Mouse (Mus musculus): ENCODE data around the gene Apol6. TPM values are rescaled to one million over a fixed set of nuclear protein-coding genes. Genes with fewer than 3 reads are reported as not detected.
"Not testable (repeated sequence)": the region's sequence is repeated elsewhere in the genome, so short reads cannot be mapped to it uniquely, and the experiment has no call there.

Gene Apol6
- total RNA-seq, 2 experiments from 2014 or later = not detected

DNA sequence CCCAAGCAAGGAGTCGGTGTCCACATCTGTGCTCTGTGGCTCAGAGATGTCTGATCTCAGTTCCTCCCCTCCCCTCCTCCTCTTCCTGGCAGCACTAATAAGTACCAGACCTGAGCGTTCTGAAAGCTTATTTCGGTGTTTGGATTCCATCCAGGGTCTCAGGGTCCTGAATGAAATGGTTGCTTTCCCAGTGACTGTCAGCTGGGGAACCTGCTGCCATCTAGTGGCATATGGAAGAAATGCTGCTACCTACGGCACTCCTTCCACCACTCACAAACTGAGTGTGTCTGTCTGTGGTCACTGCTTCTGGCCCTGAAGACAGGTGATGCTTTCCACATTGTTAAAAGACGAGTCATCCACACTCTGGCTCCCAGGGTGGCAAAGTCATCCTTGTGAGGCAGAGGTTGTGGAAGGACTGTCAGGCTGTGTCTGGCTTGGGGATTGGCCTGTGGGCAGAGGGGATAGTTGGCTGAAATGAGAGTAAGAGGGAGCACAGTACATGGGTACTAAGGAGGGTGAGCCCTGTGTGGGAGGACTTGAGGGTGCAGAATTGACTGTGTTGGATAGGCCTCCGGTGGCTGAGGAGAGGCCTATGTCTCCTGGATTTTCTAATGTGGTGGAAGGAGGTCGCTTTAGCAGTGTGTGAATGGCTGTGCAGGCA, 15.1 kb upstream of the Apol6 start:
- DNase-seq = peak; percentile 66
- intact Hi-C loops (cut with DNase I) = no loop called here

- intact Hi-C loops (cut with DNase I) = no loop called here
These were observed 13.3 kb upstream of the Apol6 start for GRCm38 (mm10) chr15:77031271-77031670.

DNA sequence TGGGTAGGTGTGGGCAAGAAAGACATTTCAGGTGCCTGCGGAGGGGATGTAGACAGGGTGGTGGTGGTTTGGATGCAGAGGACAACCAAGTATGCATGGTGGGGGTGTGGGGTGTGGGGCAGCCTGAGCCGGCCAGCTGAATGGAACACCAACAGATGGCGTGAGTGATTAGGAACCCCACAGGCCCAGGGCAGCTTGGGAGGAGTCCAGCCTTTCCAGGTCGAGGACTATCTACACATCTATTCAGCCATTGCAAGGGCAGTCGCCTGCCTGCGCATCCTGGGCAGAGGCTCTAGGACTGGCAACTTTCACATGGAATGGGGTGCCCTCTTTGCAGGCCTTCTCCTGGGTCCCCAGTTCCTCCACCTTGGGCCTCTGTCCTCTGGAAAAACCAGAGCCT, 10.0 kb upstream of the Apol6 start:
- DNase-seq = peak; percentile 72
- intact Hi-C loops (cut with DNase I) = no loop called here

More at GRCm38 (mm10) chr15:77031271-77031670, 13.3 kb upstream of the Apol6 start:
- DNase-seq = no peak

GRCm38 (mm10) chr15:77035643-77036042, 8.9 kb upstream of the Apol6 start:
- intact Hi-C loops (cut with DNase I) = no loop called here
- no peak for DNase-seq

- intact Hi-C loops (cut with DNase I) = no loop called here
- peak; percentile 53 for DNase-seq
These were observed 8.1 kb upstream of the Apol6 start for GRCm38 (mm10) chr15:77036320-77036988.

GRCm38 (mm10) chr15:77036989-77037277, 7.6 kb upstream of the Apol6 start:
- no peak for DNase-seq
- intact Hi-C loops (cut with DNase I) = no loop called here

GRCm38 (mm10) chr15:77037278-77038161, 7.0 kb upstream of the Apol6 start:
- no peak for DNase-seq
- intact Hi-C loops (cut with DNase I) = no loop called here

DNA sequence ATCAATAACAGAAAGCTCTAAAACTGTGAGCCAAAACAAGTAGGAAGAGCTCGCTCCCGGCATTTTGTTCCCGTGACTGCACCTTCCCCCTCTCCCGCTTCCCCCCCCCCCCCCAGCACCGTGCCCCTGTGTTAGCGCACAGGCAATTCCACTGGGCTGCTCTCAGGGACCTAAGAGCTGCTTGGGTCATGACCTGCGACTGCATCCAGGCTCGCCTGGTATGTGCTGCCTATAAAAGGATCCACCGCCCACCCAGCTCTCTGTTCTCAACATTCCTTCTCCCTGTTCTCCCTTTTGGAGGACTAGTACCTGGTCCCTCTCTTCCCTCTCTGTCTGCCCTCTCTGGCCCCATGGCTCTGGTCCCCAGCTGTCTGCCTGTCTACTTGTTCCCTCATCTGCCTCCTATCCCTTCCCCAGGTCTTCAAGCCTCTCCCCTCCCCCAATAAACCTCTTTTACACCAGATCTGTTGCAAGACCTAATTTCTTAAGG, 5.3 kb upstream of the Apol6 start:
- DNase-seq = no peak
- intact Hi-C loops (cut with DNase I) = no loop called here

DNA sequence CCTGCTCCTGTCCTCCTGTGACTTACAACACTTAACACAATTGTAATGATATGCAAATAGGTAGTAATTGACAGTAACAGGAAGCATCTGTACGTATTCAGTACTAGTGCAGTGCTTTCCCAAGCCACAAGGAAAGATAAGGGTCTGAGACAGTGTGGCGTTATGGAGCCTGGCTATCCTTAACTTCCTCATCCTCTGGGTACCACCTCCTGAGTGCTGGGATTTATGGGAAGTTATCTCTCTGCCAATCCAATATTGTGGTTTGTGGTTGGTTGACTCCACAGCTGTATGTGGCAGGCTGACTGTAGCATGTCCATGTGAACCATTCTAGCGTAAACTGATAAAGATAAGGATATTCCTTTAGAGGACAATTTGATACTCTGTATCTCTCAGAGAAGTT, 3.7 kb upstream of the Apol6 start:
- DNase-seq = no peak
- intact Hi-C loops (cut with DNase I) = no loop called here

DNA sequence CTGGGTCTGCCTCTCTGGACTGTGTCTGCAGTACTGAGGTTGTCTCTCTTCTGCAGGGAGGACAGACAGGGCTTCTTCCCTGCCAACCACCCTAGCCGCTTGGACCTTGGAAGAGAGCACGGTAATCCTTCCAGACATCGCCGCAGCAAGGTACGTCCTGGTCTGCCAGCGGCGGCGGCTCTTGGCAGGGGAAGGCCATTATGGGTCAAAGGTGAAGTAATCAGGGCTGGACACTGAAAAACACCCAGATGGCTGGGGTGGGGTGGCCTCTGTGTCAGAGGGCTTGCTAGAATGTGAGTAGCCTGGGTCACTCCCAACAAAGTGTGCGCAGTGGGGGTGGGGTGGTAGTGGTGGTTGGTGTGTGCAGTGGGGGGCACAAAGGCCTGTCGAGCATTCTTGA, 1.1 kb downstream of the Apol6 start:
- no peak for DNase-seq
- intact Hi-C loops (cut with DNase I) = no loop called here

DNA sequence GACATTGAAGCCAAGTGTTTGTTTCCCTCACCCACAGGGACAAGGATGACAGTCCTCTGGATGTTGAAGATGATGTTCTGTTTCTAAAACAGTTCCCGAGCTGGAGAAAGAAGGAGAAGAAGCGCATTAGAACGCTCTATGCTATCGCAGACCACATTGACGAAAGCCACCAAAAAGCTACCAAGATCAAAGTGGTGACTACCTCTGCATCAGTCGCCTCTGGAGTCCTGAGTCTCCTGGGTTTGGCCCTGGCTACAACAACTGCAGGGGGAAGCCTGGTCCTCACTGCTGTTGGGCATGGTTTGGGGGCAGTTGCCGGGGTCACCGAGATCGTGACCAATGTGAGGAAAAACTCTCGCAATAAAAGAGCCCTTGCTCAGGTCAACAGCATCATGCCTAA, 6.0 kb downstream of the Apol6 start, which contains the start of gene Mb:
Gene Mb, minus strand, starts transcription at position 101 of the 400 bp plus-strand sequence.
- DNase-seq = no peak
- intact Hi-C loops (cut with DNase I) = no loop called here

- intact Hi-C loops (cut with DNase I) = no loop called here
- DNase-seq = no peak
These were observed 7.6 kb downstream of the Apol6 start for GRCm38 (mm10) chr15:77052176-77052575.

DNA sequence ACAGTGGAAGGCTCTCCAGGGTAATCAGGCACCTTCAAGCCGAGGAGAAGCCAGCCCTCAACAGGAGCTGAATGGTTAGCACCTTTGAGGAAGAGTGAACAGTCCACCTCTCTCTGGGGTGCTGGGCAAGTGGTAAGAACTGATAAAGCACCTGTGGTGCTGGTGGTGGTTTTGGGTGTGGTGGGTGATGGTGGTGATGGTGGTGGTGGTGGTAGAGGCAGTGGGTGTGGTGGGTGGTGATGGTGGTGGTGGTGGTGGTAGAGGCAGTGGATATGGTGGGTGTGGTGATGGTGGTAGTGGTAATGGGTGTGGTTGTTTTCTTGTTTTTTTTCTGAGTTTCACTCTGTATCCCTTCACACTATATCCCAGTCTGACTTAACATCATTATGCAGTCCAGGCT, 8.5 kb downstream of the Apol6 start:
- intact Hi-C loops (cut with DNase I) = no loop called here
- no peak for DNase-seq

DNA sequence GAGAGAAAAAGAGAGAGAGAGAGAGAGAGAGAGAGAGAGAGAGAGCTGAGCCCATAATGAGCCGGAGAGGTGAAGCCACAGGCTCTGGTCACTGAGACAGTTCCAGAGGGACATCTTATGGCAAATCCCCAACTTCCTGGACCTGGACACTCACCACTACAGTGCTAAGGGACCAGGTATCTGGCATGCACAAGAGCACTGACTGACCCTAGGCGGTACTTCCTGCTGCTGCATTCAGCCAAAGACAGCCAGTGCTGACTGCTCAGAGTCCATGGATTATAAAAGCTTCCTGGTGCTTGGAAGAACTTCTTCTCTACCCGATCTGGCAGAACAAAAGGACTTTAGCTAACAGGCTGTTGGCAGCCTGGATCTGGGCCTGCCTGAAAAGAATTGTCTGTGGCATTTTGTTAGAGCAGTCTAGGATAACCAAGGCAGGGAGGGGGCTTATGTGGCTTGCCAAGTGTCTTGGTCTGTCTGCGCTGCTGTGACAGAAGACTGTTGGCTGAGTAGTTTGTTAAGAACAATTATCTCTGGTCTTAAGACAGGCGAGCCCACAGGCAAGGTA, 10.2 kb downstream of the Apol6 start:
- intact Hi-C loops (cut with DNase I) = no loop called here
- DNase-seq = no peak

- intact Hi-C loops (cut with DNase I) = no loop called here
- DNase-seq = no peak
These were observed 11.7 kb downstream of the Apol6 start for GRCm38 (mm10) chr15:77056001-77056790.

DNA sequence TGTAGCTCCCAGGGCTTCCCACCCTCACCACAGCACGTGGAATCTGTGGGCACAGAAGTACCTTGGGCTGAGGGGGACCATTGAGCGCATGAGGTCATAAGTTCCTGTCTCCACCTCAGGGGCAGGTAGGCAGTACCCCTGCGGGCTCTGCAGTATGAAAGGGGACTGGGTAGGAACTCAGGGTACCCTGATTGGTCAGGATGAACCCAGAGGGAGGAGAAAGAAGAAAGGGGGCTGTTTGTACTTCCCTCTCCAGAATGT, 12.2 kb downstream of the Apol6 start:
- intact Hi-C loops (cut with DNase I) = no loop called here
- no peak for DNase-seq

DNA sequence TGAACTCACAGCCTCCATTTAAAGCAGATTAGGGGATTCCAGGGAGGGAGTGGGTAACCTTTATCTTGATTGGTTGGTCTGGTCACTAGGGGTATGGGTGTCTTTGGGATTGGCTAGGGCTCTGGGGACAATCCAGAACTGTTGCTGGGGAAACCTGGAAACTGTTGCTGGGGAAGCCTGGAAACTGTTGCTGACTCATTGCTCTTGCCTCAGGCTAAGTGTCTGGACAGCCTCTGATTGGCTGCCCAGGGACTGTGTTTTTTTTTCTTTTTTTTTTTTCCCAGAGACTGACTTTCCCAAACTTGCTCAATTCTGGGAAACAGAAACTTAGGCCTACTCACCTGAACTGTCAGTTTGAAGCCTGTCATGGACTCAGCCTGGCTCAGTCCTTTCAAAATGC, 14.0 kb downstream of the Apol6 start:
- DNase-seq = no peak
- intact Hi-C loops (cut with DNase I) = no loop called here

DNA sequence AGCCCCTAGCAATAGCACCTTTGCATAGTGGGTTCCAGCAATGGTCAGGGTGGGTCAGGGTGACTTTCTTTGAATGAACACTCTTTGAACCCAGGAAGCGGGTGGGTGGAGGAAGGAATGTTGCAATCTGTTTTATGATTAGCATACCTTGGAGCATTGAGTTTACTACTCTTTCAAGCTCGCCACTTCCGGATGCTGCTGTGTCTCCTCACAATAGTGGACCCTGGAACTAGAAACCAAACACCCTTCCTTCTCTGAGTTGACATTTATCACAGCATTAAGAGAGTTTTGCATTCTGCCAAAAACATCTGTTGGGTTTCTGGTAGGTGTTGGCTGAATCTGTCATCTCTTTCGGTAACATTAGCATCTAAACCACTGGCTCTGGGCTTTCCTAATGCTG, 14.9 kb downstream of the Apol6 start:
- intact Hi-C loops (cut with DNase I); DNase-seq: not testable (repeated sequence)

DNA sequence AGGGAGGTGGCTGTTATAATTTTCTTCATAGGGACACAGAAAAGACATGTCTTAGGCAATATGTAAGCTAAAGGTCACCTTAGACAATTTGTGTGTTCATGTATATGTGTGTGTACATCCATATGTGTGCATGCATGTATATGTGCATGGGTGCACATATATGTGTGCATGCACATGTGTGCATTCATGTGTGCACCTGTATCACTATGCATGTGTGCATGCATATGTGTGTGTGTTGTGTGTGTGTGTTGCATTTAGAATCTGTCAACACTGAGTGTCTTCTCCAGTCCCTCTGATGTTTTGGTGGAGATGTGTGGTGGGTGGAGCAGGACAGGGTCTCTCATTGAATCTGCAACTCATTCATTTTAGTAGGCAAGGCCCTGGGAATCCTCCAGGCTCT, 18.2 kb downstream of the Apol6 start:
- no peak for DNase-seq
- intact Hi-C loops (cut with DNase I) = no loop called here

DNA sequence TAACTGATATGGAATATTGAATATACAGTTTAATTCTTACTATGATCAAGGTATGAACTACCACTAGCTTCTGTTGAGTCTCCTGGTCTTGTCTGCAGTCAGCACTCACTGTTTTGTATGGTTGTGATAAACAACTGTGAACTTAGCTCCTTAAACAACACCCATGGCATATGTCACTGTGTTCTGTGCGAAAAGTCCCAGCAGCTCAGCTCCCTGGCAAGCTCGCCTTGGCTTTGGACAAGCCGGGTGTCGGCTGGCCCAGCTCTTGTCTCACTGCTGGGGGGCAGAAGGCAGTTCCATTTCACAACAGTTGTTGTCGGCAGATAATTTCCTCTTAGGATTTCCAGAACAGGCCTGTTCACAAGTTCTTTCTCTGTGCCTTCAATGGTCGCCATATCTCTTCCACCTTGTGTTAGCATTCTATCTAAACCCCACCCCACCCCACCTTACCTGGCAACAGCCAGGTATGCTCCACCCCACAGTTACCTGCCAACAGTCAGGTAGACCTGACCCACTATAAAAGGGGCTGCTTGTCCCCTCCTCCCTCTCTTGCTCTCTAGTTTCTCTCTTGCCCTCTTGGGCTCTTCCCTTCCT, 20.8 kb downstream of the Apol6 start:
- intact Hi-C loops (cut with DNase I) = no loop called here
- DNase-seq = no peak
